Mouse (Mus musculus) stomach, embryonic 15.5 days (tissue): ENCODE data around the gene Stx7. TPM values are rescaled to one million over a fixed set of nuclear protein-coding genes. Genes with fewer than 3 reads are reported as not detected.

Experiments used
- ATAC-seq: fragments of 200-750 bp; cut with Nextera tagmentation; 2 replicates; pipeline ENCODE4 v1.8.0; 2017; ENCODE audit warnings: low read depth, moderate number of reproducible peaks, moderate TSS enrichment; ENCODE audit not compliant: insufficient read depth, low FRiP score
- H3K27ac ChIP-seq: fragments of 300-500 bp; sonication (generic); 2 replicates; pipeline ENCODE4 v1.5.1; 2015; ENCODE audit warnings: mild to moderate bottlenecking, inconsistent platforms
- H3K27me3 ChIP-seq: fragments of 300-500 bp; sonication (generic); replicated peaks from 2 replicates; pipeline ENCODE4 v1.6.1; 2015; ENCODE audit warnings: inconsistent platforms
- H3K36me3 ChIP-seq: fragments of 300-500 bp; sonication (generic); 2 replicates; pipeline ENCODE4 v1.6.1; 2015; ENCODE audit warnings: inconsistent platforms
- H3K4me1 ChIP-seq: fragments of 300-500 bp; sonication (generic); 2 replicates; pipeline ENCODE4 v1.6.1; 2015; ENCODE audit warnings: inconsistent platforms
- H3K4me2 ChIP-seq: fragments of 300-500 bp; sonication (generic); 2 replicates; pipeline ENCODE4 v1.6.1; 2015; ENCODE audit warnings: mild to moderate bottlenecking, inconsistent platforms
- H3K4me3 ChIP-seq: fragments of 300-500 bp; sonication (generic); replicated peaks from 2 replicates; pipeline ENCODE4 v1.5.1; 2015; ENCODE audit warnings: inconsistent platforms
- H3K9ac ChIP-seq: fragments of 300-500 bp; sonication (generic); 2 replicates; pipeline ENCODE4 v1.6.1; 2015; ENCODE audit warnings: inconsistent platforms
- H3K9me3 ChIP-seq: fragments of 300-500 bp; sonication (generic); 2 replicates; pipeline ENCODE4 v1.6.1; 2016; ENCODE audit warnings: inconsistent platforms
- WGBS: fragments of 180-500 bp; shearing (Covaris S2); methylation state at CpG from one replicate; pipeline ENCODE4 v1.1.7; 2015; 5-methylcytosine and 5-hydroxymethylcytosine counted together
- polyA plus RNA-seq: library from polyadenylated mRNA; unstranded; fragments of >200 nt; fragmentation: Nextera tagmentation; extraction: Ambion mirVana; gene quantifications from 2 replicates; pipeline ENCODE4 v1.2.1, GENCODE M21; 2015

Gene Stx7
- polyA plus RNA-seq, 1 experiment from 2014 or later: 87.8 TPM

DNA sequence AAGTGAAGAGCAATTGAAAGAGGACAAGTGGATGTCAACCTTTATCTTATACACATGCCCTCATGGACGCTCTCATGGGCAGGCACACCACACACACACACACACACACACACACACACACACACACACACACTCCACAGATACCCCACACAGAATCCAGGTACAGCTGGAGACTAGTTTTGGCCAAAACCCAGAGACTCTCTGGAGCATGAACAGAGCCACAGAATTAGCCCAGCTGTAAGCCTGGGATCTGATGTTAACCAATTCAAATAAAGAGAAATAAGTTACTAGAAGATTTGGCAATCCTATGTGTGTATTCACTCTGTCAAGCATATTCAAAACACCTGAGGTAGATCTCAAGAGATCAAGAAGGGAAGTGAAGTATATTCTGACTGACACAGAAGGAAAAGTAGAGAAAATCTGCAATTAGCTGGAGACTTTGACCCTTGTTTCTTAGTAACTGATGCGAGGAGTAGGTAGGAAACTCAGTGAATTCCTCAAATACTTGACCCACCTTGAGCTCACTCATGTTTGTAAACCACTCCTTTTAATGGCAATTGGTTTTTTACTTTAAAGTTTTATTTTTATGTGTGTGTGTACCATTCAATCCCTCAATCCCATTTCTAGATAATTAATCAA lies 10.4 kb upstream of the Stx7 start:
- Histone ChIP-seq H3K9ac (no peak overlapping the region), H3K4me2 (no peak overlapping the region), H3K4me1 (no peaks in the 10 kb centered on the region), H3K9me3 (no peaks in the 10 kb centered on the region), H3K27ac (no peak overlapping the region), H3K27me3 (no peaks in the 10 kb centered on the region), H3K36me3 (no peaks in the 10 kb centered on the region), H3K4me3 (no peak overlapping the region)
- WGBS: 49% methylated on average over 2 of the region's 2 CpGs
- ATAC-seq: no peak

DNA sequence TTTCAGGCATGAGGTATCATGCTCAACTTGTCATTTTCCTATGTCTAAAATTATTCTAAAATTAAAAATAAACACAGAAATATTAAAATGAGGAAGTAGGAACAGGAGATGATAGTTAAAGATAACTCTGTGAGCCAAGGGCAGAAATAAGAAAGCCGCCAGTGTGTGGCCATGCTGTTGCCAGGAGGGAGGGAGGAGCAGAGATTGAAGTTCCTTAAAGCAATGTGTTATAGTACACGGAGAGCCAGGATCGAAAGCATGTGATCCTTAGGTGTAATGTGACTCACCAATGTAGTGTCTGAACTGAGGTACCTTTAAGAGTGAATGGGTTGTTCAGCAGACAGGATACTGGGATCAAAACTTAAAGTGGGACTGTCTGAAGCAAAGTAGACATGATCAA lies 6.4 kb upstream of the Stx7 start:
- no peaks in the 10 kb centered on the region for H3K4me1 ChIP-seq
- H3K4me2 ChIP-seq: no peak overlapping the region
- no peak overlapping the region for H3K9ac ChIP-seq
- no peaks in the 10 kb centered on the region for H3K9me3 ChIP-seq
- no peaks in the 10 kb centered on the region for H3K27me3 ChIP-seq
- H3K4me3 ChIP-seq: no peak overlapping the region
- H3K36me3 ChIP-seq: no peaks in the 10 kb centered on the region
- no peak for ATAC-seq
- whole genome bisulfite sequencing: 75% methylated on average over 3 of the region's 3 CpGs
- H3K27ac ChIP-seq: no peak overlapping the region

DNA sequence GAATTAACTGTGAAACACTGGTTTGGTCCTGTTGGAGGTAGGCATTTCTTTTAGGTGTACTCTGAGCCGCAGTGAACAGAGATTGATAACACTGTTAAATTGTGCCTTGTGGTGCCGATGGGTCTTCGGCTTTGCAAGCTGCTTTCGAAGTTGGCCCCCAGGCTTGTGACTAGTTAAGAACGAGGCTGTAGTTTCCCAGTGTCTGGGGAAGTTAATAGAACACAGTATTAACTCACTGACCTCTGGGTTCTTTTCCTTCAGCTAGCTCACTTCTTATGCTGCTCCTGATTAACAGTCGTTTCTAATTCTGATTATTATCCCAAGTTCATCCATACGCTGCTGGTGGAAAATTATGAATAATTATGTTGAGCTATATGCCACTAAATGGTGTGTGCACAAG lies 984 bp downstream of the Stx7 start:
- H3K9ac ChIP-seq: no peak overlapping the region
- ATAC-seq: no peak
- no peaks in the 10 kb centered on the region for H3K9me3 ChIP-seq
- H3K4me2 ChIP-seq: peak overlapping the region; percentile 50
- 0 out of 2 replicates have a peak, but pooled peaks cover 6% of the 10 kb centered on the region for H3K4me1 ChIP-seq
- no peaks in the 10 kb centered on the region for H3K36me3 ChIP-seq
- H3K27me3 ChIP-seq: no peaks in the 10 kb centered on the region
- 41% methylated on average over 7 of the region's 7 CpGs for WGBS
- H3K4me3 ChIP-seq: peak overlapping the region; percentile 83
- H3K27ac ChIP-seq: no peak overlapping the region

DNA sequence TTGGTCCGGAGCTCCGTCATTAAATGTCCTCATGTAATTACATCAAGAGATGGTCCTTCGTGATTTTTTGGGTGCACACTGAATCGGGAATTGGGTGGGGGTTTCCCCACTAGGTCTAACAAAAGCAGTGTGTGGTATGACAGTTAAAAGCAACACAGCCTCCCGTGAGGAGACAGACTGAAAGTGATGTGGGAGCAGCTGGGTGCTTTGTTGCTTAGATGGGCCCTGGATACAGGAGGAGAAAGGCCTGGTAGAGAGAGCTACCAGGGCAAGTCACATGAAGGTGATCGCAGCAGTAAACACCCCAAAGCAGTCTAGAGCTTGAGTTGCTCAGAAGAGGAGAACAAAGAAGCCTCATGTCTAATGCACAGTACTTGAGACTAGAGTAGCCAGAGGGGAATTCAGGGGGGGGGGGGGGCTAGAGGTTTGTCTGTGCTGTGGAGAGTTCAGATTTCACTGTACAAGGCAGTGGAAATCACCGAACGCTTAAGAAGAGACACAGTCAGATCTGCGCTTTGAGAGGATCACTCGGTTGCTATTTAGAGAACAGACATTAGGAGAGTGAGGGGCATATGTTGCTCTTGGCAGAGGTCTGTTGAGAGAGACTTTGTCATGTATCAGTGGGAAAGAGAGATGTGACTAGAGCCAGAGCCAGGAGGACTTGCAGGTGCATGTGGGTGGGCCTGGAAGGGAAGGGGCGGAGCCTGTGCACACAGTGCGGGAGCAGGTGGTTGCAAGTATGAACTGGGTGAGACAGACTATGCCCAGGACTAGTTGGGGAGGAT lies 9.6 kb downstream of the Stx7 start:
- Histone ChIP-seq H3K4me2 (no peak overlapping the region), H3K9me3 (no peaks in the 10 kb centered on the region), H3K9ac (no peak overlapping the region), H3K4me3 (no peak overlapping the region), H3K27me3 (no peaks in the 10 kb centered on the region), H3K27ac (no peak overlapping the region), H3K36me3 (peaks cover 13% of the 10 kb centered on the region), H3K4me1 (no peaks in the 10 kb centered on the region)
- whole genome bisulfite sequencing: 93% methylated on average over 12 of the region's 12 CpGs
- ATAC-seq: 0 out of 2 replicates have a peak, but pooled peaks have one; percentile 22

DNA sequence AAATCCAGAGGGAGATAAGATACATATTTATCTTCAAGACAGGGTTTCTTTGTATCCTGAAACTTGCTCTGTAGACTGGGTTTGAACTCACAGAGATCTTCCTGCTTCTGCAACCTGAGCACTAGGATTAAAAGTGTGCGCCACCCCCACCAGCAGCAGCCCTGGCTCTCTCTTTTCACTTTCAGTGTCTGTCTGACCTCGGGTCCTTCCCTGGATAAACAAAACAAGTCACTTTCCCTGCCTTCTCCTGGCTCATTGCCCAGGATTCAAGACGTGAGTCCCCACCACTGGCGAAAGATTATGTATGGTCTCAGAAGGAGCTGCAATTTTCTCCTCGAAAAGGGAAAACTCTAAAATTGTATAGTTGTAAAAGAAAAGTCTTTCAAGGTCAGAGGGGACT lies 10.5 kb downstream of the Stx7 start:
- 48% methylated on average over 5 of the region's 5 CpGs for WGBS
- H3K4me1 ChIP-seq: 0 out of 2 replicates have a peak, but pooled peaks cover 7% of the 10 kb centered on the region

DNA sequence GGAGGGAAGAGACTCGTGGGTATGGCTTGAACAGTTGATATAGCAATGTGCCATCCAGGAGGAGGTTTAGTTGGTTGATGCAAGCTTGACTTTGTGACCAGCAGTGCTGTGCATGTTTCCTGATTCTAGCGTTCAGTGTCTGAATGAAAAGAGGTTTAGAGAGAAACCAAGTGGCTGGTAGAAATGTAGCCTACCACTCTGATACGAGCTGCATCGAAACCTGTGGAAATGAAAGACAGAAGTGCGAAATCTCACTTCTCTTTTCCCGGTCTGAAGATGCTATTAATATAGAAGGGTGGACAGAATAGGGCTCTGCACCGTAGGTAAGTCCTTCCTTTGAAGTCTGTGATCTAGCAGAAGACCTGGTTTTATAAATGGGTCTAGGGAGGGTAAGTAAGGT lies 11.2 kb downstream of the Stx7 start:
- Histone ChIP-seq H3K4me3 (no peak overlapping the region), H3K4me2 (no peak overlapping the region), H3K27me3 (no peaks in the 10 kb centered on the region), H3K4me1 (peaks cover 12% of the 10 kb centered on the region; the same call in 1 of the 2 replicates), H3K9ac (no peak overlapping the region), H3K9me3 (no peaks in the 10 kb centered on the region), H3K36me3 (peaks cover 13% of the 10 kb centered on the region), H3K27ac (no peak overlapping the region)
- no peak for ATAC-seq
- 82% methylated on average over 7 of the region's 7 CpGs for WGBS

More for the DNA sequence above, 10.5 kb downstream of the Stx7 start:
- Histone ChIP-seq H3K36me3 (peaks cover 13% of the 10 kb centered on the region), H3K9me3 (no peaks in the 10 kb centered on the region), H3K27ac (no peak overlapping the region), H3K4me3 (no peak overlapping the region), H3K4me2 (no peak overlapping the region), H3K27me3 (no peaks in the 10 kb centered on the region), H3K9ac (no peak overlapping the region)
- no peak for ATAC-seq

DNA sequence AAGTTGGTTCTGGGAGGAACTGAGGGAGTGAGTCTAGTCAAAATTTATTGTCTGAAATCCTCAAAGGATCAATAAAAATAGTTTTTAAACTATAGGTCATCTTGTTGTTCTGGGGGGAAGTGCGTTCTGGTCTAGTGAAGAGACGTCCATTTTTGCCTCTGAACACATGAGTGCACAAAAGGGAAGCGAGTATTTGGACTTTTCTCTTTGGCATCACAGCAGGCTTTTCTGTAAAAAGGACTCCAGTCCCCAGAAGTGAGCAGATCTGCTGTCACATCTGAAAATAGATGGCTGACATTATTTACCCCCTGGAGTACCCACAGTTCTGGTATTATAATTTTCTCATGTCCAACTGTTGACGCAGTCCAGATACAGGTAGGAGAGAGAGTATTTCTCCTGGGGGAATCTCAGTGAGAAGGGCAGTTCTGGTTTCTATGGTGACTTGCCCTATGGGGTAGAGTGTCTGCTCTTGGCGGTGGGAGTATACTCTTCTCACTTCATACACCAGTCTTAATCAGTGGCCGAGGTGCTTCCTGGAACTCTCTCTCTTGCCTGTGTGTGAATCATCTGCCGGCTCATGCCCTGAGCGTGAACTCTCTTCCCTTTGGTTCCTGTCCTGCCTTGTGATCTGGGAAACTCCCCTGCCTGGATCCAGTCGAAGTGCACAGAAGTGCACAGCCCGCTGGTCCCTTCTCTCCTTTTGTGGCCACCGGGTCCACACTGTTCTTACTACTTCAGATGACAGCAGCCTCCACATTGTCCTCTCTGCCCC lies 15.2 kb downstream of the Stx7 start:
- no peaks in the 10 kb centered on the region for H3K36me3 ChIP-seq
- WGBS: 38% methylated on average over 11 of the region's 11 CpGs
- peak; percentile 66; the same call in 1 of the 2 replicates for ATAC-seq
- peak overlapping the region; percentile 17 for H3K27ac ChIP-seq
- no peak overlapping the region for H3K4me2 ChIP-seq
- peaks cover 12% of the 10 kb centered on the region; the same call in 1 of the 2 replicates for H3K4me1 ChIP-seq
- H3K27me3 ChIP-seq: no peaks in the 10 kb centered on the region
- H3K4me3 ChIP-seq: no peak overlapping the region
- no peaks in the 10 kb centered on the region for H3K9me3 ChIP-seq
- no peak overlapping the region for H3K9ac ChIP-seq

DNA sequence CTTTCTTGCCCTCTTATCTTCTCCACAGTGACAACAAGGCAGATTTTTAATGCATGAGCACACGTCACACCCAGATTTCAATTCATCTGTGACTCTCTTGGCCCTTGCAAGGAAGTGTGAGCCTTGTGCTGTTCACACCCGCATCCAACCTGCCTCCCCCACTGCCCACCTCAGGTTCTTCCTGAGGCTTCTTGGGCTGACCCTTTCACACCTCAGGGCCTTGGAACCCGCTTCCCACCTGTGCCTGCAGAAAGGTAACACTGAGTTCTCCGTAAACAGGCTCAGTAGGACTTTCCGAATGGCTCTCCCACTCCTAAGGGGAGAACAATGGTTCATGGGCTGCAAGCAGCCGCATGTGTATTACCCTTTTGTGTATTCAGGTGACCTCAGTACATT lies 15.8 kb downstream of the Stx7 start:
- peak overlapping the region; percentile 17 for H3K27ac ChIP-seq
- H3K27me3 ChIP-seq: no peaks in the 10 kb centered on the region
- no peaks in the 10 kb centered on the region for H3K9me3 ChIP-seq
- peak; percentile 11; the same call in 1 of the 2 replicates for ATAC-seq
- peaks cover 12% of the 10 kb centered on the region; the same call in 1 of the 2 replicates for H3K4me1 ChIP-seq
- no peak overlapping the region for H3K9ac ChIP-seq
- H3K36me3 ChIP-seq: no peaks in the 10 kb centered on the region
- 65% methylated on average over 6 of the region's 6 CpGs for WGBS
- H3K4me2 ChIP-seq: no peak overlapping the region
- no peak overlapping the region for H3K4me3 ChIP-seq

DNA sequence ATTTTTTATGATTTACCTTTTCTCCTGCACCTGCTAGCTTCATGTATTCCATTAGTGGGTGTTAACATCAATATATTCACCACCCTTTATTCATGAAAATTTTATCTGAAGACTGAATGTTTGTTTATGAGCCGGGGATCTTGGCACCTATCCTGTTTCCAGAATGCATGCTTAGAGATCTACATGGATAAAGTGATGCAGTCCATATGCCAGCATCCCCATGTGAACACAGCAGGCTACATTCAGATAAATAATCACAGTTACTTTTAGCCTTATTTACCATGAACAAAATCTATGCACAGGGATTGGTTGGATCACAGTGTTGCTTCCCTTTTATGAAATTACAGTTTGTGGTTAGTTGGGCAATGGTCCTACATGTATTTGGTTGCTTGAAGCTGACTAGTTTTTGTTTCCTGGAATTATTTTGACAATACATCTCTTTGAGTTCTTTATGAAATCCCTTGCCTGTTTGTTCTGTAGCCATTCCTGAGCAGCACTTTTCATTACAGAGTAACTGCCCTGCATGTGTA lies 16.5 kb downstream of the Stx7 start:
- no peaks in the 10 kb centered on the region for H3K27me3 ChIP-seq
- H3K4me1 ChIP-seq: peaks cover 12% of the 10 kb centered on the region; the same call in 1 of the 2 replicates
- no peak overlapping the region for H3K4me2 ChIP-seq
- H3K4me3 ChIP-seq: no peak overlapping the region
- H3K9me3 ChIP-seq: no peaks in the 10 kb centered on the region
- no peak overlapping the region for H3K9ac ChIP-seq
- 46% methylated on average over 1 of the region's 1 CpGs for WGBS
- H3K36me3 ChIP-seq: no peaks in the 10 kb centered on the region
- no peak overlapping the region for H3K27ac ChIP-seq
- ATAC-seq: no peak

DNA sequence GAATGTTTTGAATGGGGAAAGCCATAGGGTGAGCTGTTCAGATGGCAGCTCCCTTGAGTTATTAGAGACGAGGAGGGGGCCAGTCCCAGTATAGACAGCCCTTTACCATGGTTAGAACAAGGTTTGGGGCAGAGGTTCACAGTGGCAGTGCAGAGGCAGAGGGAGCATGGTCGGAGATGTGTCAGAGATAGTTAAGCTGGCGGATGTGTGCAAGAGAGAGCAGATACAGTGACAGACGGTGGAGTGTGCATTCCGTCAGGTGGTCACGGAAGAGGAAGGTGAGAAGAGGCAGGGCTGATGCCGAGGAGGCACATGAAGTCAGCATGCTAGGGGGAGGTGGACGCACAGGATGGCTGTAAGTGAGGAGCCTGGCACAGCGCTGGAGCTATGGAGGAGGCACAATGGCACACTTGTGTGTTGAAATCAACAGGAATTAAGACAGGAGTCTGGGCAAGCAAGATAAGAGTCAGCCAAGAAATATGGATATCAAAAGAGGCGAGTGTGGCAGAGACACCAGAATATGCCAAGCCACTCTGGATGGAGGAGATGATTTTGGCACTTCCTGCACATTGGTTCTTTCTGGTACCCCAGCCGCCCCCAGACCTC lies 19.0 kb downstream of the Stx7 start:
- H3K4me2 ChIP-seq: no peak overlapping the region
- H3K9me3 ChIP-seq: no peaks in the 10 kb centered on the region
- 83% methylated on average over 11 of the region's 11 CpGs for WGBS
- no peak for ATAC-seq
- H3K27me3 ChIP-seq: no peaks in the 10 kb centered on the region
- H3K4me3 ChIP-seq: no peak overlapping the region
- H3K36me3 ChIP-seq: no peaks in the 10 kb centered on the region
- no peak overlapping the region for H3K27ac ChIP-seq
- no peak overlapping the region for H3K9ac ChIP-seq
- peaks cover 14% of the 10 kb centered on the region; the same call in 1 of the 2 replicates for H3K4me1 ChIP-seq

DNA sequence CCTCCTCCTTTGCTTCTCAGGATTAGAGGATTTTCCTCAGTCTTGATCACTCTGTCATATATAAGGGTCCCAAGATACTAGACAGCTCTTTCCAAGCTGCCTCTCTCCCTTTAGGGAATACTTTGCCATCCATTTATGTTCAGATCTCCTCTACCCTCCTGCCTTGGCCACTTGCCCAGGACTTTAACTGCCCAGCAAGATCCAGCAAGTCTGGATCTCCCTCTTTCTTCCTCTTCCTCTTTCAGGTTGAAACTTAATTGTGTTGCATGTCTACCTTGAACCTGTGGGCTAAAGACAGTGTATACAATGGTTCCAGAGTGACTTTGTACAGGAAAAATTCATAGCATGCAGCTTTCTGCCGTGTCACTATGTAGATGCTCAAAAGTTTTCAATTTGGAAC lies 19.8 kb downstream of the Stx7 start:
- peaks cover 14% of the 10 kb centered on the region; the same call in 1 of the 2 replicates for H3K4me1 ChIP-seq
- H3K27ac ChIP-seq: no peak overlapping the region
- 81% methylated on average over 1 of the region's 1 CpGs for WGBS
- H3K36me3 ChIP-seq: no peaks in the 10 kb centered on the region
- no peak overlapping the region for H3K9ac ChIP-seq
- H3K4me2 ChIP-seq: no peak overlapping the region
- H3K27me3 ChIP-seq: no peaks in the 10 kb centered on the region
- no peaks in the 10 kb centered on the region for H3K9me3 ChIP-seq
- H3K4me3 ChIP-seq: no peak overlapping the region
- ATAC-seq: no peak
